Mouse (Mus musculus) NIH3T3 (cell line): ENCODE data around the gene Nosip.

ENCODE experiments used
- DNase-seq: peaks from one replicate; pipeline ENCODE4 v3.0.0-alpha.2; 2012; ENCODE audit warnings: low read depth

Nosip gene

DNA sequence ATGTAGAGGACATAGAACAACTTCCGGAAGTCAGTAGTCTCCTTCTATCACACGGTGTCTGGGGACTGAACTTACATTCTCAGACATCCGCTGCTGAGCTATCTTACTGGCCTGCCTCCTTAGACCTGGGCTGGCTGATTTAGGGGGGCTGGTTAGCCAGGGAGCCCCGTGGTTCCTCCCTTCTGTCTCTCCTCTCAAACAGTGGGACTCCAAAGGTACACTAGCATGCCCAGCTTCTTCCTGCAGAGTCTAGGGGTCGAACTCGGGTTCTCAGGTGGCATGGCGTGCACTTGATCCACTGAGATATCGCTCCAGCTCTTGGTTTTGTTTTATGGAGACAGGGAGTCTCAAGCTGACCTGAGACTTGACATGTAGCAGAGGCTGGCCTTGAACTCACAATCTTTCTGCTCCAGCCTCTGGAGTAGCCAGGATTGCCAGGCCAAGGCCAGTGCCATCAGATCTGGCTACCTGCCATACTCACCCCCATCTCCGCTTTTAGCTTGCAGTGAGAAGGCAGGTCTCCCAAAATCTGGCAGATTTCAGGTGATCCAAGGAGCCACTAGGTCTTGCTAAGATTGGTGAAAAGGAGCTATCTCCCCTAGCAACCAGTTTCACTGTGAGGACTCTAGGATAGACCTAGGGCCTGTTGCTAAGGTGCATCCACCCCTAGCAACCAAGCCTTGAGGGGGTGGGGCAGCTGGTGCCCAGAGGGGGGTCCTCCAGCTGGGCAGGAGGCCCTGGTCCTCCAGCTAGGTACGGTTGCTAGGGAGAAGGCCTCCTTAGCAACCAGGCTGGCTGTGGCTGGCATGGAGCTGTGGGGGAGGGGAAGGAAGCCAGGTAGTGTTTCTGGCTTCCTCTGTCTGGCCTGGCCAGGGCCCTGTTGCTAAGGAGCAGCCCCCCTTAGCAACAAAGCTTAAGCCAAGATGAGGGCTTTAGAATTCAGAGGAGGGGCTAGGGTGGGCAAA is 3.3 kb upstream of the Nosip start:
- no peak for DNase-seq

- DNase-seq: no peak
Measured at GRCm38 (mm10) chr7:45060632-45061122, 1.6 kb upstream of the Nosip start.

DNA sequence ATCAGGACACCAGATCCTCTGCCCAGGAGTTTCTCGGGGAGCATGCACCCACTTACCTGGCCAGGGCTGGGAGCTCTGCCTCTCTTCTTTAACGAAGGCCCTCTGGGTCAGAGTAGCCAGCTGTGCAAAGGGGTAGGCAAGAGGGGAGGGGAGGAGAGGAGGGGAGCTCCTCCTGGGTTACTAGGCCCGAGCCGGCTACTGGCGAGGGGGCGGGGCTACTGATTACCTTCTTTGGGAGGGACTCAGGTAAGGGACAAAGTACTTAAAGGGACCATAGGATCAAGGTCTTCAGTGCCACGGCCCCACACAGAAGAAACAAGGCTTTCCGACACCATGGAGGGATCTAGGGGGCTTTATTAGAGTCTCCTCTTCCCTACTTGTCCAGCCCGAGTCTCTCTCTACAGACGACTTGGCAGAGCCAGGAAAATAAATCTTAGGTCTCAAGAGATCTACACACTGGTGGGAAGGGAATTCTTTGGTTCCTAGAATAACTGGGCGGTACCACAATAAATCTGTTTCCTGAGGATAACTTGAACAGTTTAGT is 625 bp upstream of the Nosip start:
- peak; percentile 51 for DNase-seq

DNA sequence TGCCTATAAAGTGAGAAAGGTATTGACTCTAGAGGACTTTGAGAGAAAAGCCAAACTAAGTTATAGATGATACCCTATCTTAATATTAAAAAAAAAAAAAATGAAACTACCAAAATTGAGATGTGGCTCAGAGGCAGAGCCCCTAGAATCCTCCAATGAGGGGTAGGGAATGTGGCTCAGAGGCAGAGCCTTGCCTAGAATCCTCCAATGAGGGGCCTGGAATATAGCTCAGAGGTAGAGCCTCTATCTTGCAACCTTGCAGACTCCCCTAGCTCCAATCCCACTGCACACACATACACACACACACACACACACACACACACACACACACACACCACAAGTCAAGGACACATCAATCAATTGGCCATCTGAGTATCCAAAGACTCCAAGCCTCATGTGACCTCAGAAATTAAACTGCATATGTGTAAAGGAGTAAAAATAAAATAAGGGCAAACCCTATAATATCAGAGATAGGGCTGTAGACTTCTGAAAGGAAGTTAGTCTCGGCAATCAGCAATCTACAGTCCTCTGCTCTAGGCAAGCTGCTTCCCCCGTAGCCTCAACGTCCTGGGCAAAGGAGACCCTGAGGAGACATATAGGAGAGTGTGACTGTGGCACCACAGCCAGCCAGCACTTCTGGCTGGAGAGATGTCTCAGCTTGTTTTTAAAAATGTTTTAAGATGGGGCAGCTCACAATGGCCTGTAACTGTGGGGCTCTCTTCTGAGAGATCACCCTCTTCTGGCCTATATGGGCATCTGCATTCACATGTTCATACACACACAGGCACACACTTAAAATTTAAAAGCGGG is 5.2 kb downstream of the Nosip start:
- DNase-seq: no peak

DNA sequence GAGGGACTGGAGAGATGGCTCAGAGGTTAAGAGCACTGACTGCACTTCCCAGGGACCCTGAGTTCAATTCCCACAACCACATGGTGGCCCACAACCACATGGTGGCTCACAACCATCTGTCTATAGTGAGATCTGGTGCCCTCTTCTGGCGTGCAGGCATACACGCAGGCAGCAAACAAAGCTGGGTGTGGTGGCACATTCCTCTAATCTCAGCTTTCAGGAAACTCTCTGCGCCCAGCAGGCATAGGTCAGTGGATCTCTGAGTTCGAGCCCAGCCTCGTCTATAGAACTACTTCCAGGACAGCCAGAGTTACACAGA is 5.7 kb downstream of the Nosip start:
- DNase-seq: peak; percentile 78

DNA sequence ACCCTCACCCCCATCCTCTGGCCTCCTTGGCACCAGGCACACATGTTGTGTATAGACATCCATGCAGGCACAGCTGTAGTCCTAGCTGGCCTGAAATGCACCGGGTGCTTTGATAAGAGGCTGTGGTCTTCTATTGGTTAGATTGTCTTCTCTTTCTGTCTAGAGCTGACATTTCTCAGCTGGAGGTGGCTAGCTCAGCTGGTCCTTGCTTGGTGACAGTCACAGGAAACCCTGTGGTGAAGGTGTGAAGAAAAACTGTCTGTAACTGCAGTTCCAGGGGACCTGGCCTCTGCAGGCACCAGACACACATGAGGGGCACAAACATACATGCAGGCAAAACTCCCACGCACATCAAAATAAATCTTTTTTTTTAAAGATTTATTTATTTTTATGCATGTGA is 7.4 kb downstream of the Nosip start:
- DNase-seq: no peak

DNA sequence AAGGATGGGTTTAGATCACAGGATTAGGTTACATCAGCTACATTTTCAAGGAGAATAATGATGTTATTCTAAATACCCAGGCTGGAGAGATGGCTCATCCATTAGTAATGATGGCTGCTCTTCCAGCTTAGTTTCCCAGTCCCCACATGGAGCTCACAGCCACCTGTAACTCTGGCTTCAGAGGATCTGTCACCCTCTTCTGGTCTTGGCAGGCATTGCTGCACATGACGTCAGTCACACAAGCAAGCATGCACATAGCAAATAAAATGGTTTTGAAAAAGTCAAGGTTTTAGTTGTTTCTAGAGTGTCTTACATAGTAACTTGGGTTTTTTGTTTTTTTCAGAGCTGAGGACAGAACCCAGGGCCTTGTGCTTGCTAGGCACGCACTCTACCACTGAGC is 10.0 kb downstream of the Nosip start:
- DNase-seq: no peak

- no peak for DNase-seq
Measured at GRCm38 (mm10) chr7:45073171-45073707, 11.0 kb downstream of the Nosip start.

GRCm38 (mm10) chr7:45073949-45074348 is 11.7 kb downstream of the Nosip start:
- DNase-seq: no peak

DNA sequence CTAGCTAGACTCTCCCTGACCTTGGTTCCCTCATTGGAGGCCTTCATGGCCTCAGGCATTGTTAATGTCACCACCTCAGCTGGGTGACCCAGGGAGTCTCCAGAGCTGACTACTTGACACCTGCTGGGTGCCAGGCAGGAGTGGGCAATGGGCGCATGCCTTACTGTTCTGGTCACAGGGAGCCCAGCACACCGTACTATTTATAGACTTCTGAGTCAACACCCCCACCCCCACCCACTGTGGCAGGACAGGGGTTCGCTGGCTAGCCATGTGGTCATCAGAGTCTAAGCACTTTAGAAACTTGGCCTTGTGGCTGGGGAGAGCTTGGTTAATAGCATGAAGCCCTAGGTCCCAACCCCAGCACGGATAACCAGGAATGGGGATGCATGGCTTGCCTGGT is 13.2 kb downstream of the Nosip start:
- DNase-seq: peak; percentile 86

- no peak for DNase-seq
Measured at GRCm38 (mm10) chr7:45076501-45076900, 14.3 kb downstream of the Nosip start.

GRCm38 (mm10) chr7:45077322-45077721 is 15.1 kb downstream of the Nosip start:
- DNase-seq: no peak

- DNase-seq: no peak
Measured at GRCm38 (mm10) chr7:45077829-45078228, 15.6 kb downstream of the Nosip start.

DNA sequence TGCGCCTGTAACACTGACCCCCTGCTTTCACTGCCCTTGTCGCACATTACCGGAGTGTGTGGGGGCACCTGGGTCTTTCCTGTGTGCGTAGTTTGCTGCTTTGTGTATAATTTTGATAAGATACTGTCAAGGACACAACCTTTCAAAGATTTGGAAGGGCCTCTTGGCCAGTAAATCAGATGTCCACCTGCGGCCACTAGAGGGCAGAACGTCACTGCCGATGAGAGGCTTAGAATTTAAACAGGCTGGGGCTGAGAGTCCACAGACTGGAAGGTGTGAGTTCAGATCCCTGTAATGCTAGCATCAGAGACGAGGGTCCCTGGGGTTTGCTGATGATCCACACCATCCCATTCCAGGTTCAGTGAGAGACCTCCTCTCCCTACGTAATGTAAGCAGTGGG is 16.3 kb downstream of the Nosip start:
- DNase-seq: peak; percentile 89

DNA sequence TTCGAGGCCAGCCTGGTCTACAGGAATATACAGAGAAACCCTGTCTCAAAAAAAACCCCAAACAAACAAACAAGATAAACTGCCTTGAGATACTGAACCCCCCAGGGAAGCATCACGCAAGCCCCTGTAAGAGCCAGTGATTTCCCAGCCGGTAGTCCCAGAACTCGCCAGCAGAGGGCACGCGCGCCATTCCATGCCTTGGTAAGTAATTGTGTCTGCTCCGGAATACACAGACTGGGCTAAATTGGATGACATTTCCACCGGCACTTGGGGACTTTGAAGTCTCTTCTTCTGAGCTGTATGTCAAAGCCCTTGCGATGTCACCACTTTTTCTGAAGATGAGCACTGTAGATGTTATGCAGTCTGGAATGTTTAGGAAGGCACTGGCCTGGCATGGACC is 17.6 kb downstream of the Nosip start:
- DNase-seq: peak; percentile 94

DNA sequence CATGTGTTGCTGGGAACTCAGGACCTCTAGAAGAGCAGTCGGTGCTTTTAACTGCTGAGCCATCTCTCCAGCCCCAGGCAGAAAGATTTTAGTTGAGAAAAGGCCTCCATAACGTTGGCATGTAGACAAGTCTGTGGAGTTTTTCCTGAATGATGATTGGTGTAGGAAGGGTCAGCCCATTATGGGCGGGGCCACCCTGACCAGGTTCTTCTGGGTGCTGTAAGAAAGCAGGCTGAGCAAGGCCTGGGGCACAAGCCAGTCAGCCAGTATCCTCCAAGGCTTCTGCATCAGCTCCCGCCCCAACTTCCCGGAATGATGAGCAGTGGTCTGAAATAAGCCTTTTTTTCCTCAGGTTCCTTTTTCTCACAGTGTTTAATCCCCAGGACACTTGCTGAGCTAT is 18.8 kb downstream of the Nosip start:
- DNase-seq: peak; percentile 68

GRCm38 (mm10) chr7:45082401-45083299 is 20.4 kb downstream of the Nosip start:
- DNase-seq: no peak

GRCm38 (mm10) chr7:45083300-45083890 is 21.2 kb downstream of the Nosip start:
- DNase-seq: no peak

- DNase-seq: peak; percentile 34
Measured at GRCm38 (mm10) chr7:45086084-45086483, 23.9 kb downstream of the Nosip start.

GRCm38 (mm10) chr7:45088597-45088996 is 26.4 kb downstream of the Nosip start:
- DNase-seq: no peak
